Mouse (Mus musculus) liver, embryonic 11.5 days (tissue): ENCODE data around the gene Gm42957. TPM values are rescaled to one million over a fixed set of nuclear protein-coding genes. Genes with fewer than 3 reads are reported as not detected.
"Not testable (repeated sequence)": the region's sequence is repeated elsewhere in the genome, so short reads cannot be mapped to it uniquely, and the experiment has no call there.

ENCODE experiments used
- ATAC-seq: fragments of 200-750 bp; cut with Nextera tagmentation; replicated peaks from 2 replicates; pipeline ENCODE4 v1.8.0; 2017; ENCODE audit warnings: moderate number of reproducible peaks, mild to moderate bottlenecking, moderate TSS enrichment, moderate library complexity; ENCODE audit not compliant: low FRiP score
- DNase-seq: peaks from one replicate; pipeline ENCODE4 v3.0.0-alpha.2; 2017; ENCODE audit warnings: low spot score
- H3K27ac ChIP-seq: fragments of 300-500 bp; sonication (generic); 2 replicates; pipeline ENCODE4 v1.5.1; 2014; ENCODE audit warnings: mild to moderate bottlenecking, low read depth, low read length, control low read depth
- H3K27me3 ChIP-seq: fragments of 300-500 bp; sonication (generic); replicated peaks from 2 replicates; pipeline ENCODE4 v1.6.1; 2014; ENCODE audit warnings: low read length, mixed read lengths; ENCODE audit not compliant: control insufficient read depth, insufficient read depth
- H3K36me3 ChIP-seq: fragments of 300-500 bp; sonication (generic); 2 replicates; pipeline ENCODE4 v1.6.1; 2014; ENCODE audit warnings: mild to moderate bottlenecking, low read length, moderate library complexity, mixed read lengths; ENCODE audit not compliant: control insufficient read depth, insufficient read depth
- H3K4me1 ChIP-seq: fragments of 300-500 bp; sonication (generic); replicated peaks from 2 replicates; pipeline ENCODE4 v1.6.1; 2014; ENCODE audit warnings: low read length, mixed read lengths; ENCODE audit not compliant: control insufficient read depth, insufficient read depth
- H3K4me2 ChIP-seq: fragments of 300-500 bp; sonication (generic); 2 replicates; pipeline ENCODE4 v1.6.1; 2014; ENCODE audit warnings: mild to moderate bottlenecking, control low read depth, moderate library complexity
- H3K4me3 ChIP-seq: fragments of 300-500 bp; sonication (generic); 2 replicates; pipeline ENCODE4 v1.5.1; 2014; ENCODE audit warnings: low read depth, low read length, control low read depth
- H3K9ac ChIP-seq: fragments of 300-500 bp; sonication (generic); 2 replicates; pipeline ENCODE4 v1.6.1; 2014; ENCODE audit warnings: low read depth, low read length, control low read depth
- H3K9me3 ChIP-seq: fragments of 300-500 bp; sonication (generic); 2 replicates; pipeline ENCODE4 v1.6.1; 2016; ENCODE audit warnings: low read length, inconsistent platforms, mixed read lengths; ENCODE audit not compliant: control insufficient read depth
- WGBS: fragments of 180-500 bp; shearing (Covaris S2); extraction: QIAGEN DNeasy Blood & Tissue Kit; methylation state at CpG from one replicate; pipeline ENCODE4 v1.1.7; 2014; 5-methylcytosine and 5-hydroxymethylcytosine counted together
- polyA plus RNA-seq: library from polyadenylated mRNA; unstranded; fragments of >200 nt; fragmentation: Nextera tagmentation; extraction: Ambion mirVana; gene quantifications from 2 replicates; pipeline ENCODE4 v1.2.1, GENCODE M21; 2014

Gm42957 gene
- polyA plus RNA-seq, 1 experiment from 2014 or later = 0.14 TPM

- peaks cover 10% of the 10 kb centered on the region; the same call in 1 of the 2 replicates for H3K4me1 ChIP-seq
- H3K4me2 ChIP-seq = peak overlapping the region; percentile 92
- 76% methylated on average over 5 of the region's 5 CpGs for WGBS
- no peak overlapping the region for H3K27ac ChIP-seq
- ATAC-seq = no peak
- no peaks in the 10 kb centered on the region for H3K36me3 ChIP-seq
- H3K9ac ChIP-seq = no peak overlapping the region
- DNase-seq = no peak
- no peaks in the 10 kb centered on the region for H3K9me3 ChIP-seq
- H3K4me3 ChIP-seq = no peak overlapping the region
- peaks cover 14% of the 10 kb centered on the region for H3K27me3 ChIP-seq
These were observed 32.0 kb upstream of the Gm42957 start for GRCm38 (mm10) chr3:96603311-96603710.

GRCm38 (mm10) chr3:96606007-96606406 lies 29.3 kb upstream of the Gm42957 start:
- not testable (repeated sequence) for H3K27me3 ChIP-seq, H3K36me3 ChIP-seq, H3K4me3 ChIP-seq, H3K4me1 ChIP-seq, DNase-seq, H3K4me2 ChIP-seq, H3K27ac ChIP-seq, H3K9ac ChIP-seq, ATAC-seq, H3K9me3 ChIP-seq
- WGBS = 91% methylated on average over 3 of the region's 4 CpGs

DNA sequence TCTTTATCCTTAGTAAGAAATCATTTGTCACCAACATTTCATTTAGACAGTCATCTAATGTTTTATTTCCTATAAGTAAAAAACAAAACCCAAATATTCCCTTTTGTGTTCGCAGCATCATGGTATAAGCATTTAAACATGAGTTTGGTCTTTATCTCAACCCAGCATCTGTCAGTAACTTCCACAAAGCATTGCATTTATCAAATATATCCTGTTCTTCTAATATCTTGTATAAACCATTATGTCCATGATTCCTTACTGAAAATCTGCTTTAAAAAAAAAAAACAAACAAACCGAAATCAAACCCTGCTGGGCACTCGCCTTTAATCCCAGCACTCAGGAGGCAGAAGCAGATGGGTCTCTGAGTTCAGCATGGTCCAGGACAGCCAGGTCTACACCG lies 28.7 kb upstream of the Gm42957 start:
- Histone ChIP-seq H3K4me2 (no peak overlapping the region), H3K9ac (no peak overlapping the region), H3K27ac (no peak overlapping the region), H3K27me3 (no peaks in the 10 kb centered on the region), H3K4me3 (no peak overlapping the region), H3K9me3 (no peaks in the 10 kb centered on the region), H3K36me3 (no peaks in the 10 kb centered on the region), H3K4me1 (no peaks in the 10 kb centered on the region; the same call in 1 of the 2 replicates)
- no peak for DNase-seq
- ATAC-seq = no peak
- WGBS = 81% methylated on average over 4 of the region's 4 CpGs

- no peak overlapping the region for H3K27ac ChIP-seq
- H3K4me2 ChIP-seq = no peak overlapping the region
- H3K36me3 ChIP-seq = peaks cover 7% of the 10 kb centered on the region; the same call in 1 of the 2 replicates
- no peak overlapping the region for H3K9ac ChIP-seq
- DNase-seq = no peak
- H3K4me3 ChIP-seq = no peak overlapping the region
- WGBS = 94% methylated on average over 3 of the region's 3 CpGs
- no peaks in the 10 kb centered on the region for H3K9me3 ChIP-seq
- H3K27me3 ChIP-seq = no peaks in the 10 kb centered on the region
- ATAC-seq = no peak
- no peaks in the 10 kb centered on the region for H3K4me1 ChIP-seq
These were observed 17.3 kb upstream of the Gm42957 start for GRCm38 (mm10) chr3:96617941-96618340.

DNA sequence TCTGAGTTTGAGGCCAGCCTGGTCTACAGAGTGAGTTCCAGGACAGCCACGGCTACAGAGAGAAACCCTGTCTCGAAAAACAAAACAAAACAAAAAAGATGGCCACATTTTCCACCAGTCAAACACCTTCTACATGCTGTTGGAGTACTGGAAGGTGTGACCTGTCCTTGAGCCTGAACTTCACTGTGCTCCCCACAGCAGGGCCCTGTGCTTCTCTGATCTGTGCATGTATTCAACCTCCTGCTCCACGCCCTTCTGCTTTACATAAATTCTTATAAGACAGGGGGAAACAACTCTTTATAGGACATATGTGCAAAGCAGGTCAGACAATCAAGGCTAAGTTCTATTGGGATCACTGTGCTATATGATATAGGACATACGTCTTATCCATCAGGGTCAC lies 12.1 kb upstream of the Gm42957 start:
- DNase-seq = no peak
- Histone ChIP-seq H3K27me3 (no peaks in the 10 kb centered on the region), H3K4me3 (no peak overlapping the region), H3K9me3 (no peaks in the 10 kb centered on the region), H3K4me1 (no peaks in the 10 kb centered on the region), H3K27ac (no peak overlapping the region), H3K4me2 (no peak overlapping the region), H3K9ac (no peak overlapping the region), H3K36me3 (peaks cover 8% of the 10 kb centered on the region; the same call in 1 of the 2 replicates)
- 91% methylated on average over 4 of the region's 4 CpGs for WGBS
- ATAC-seq = no peak

DNA sequence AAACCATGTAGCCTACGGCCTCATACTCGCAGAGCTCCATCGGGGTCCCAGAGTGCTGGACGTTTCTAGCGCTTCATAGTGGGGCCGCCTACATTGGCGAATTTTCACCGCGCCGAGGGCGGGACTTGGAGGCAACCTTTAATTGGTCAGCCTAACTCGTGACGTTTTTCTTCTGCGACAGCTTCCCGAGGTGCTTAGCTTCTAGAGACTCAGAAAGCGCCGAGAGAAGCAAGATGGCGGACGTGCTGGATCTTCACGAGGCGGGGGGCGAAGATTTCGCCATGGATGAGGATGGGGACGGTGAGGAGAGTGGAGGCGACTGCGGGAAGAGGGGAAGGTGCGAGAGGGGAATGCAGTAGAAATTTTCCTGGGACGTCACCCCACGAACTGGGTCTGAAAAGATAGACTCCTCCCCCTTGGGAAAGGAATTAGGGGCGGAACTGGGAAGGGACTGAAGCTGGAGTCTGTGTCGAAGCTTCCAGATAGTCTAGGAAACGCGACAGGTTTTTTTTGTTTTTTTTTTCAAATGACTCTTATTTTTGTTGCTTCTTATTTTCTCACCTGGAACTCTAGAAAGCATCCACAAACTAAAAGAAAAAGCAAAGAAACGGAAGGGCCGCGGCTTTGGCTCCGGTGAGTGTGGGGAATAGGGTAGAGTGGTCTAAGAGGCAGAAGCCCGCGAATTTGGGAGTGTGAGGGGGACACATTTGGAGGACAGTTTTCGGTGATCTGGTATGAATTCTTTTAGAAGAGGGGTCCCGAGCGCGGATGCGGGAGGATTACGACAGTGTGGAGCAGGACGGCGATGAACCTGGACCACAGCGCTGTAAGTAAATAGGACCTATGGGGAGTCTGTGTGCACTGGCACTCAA lies 5.3 kb upstream of the Gm42957 start, which contains the start of gene Rbm8a:
TSS of gene Rbm8a (plus strand) at position 205 of the 872 bp plus-strand sequence.
- H3K4me1 ChIP-seq = peaks cover 11% of the 10 kb centered on the region
- H3K36me3 ChIP-seq = peaks cover 9% of the 10 kb centered on the region
- peak within 1 kb of the TSS; percentile 85 for H3K9ac ChIP-seq
- under 1% methylated on average over 48 of the region's 48 CpGs for WGBS
- no peaks in the 10 kb centered on the region for H3K9me3 ChIP-seq
- peak within 1 kb of the TSS; percentile 80 for H3K4me3 ChIP-seq
- peak within 1 kb of the TSS; percentile 76 for H3K4me2 ChIP-seq
- H3K27ac ChIP-seq = peak within 1 kb of the TSS; percentile 49; the same call in 1 of the 2 replicates
- ATAC-seq (peak; percentile 92), DNase-seq (peak; percentile 91)
- no peaks in the 10 kb centered on the region for H3K27me3 ChIP-seq

DNA sequence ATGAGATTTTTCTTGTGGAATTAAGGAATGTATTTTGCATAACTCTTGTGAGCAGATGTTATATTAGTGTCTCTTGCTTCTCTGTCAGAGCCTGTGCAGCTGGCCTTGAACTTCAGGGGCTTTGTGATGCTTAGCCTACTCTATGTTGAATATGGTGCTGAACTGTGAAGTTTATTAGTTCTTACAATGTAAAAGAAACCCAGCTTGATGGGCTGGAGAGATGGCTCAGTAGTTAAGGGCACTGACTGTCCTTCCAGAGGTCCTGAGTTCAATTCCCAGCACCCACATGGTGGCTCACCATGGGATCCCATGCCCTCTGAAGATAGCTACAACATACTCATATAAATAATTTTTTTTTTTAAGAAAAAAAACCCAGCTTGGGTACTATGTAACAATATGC lies 3.2 kb upstream of the Gm42957 start:
- H3K27ac ChIP-seq = no peak overlapping the region
- ATAC-seq (no peak), DNase-seq (no peak)
- no peak overlapping the region for H3K4me2 ChIP-seq
- H3K27me3 ChIP-seq = no peaks in the 10 kb centered on the region
- H3K36me3 ChIP-seq = peaks cover 9% of the 10 kb centered on the region
- H3K4me1 ChIP-seq = peaks cover 18% of the 10 kb centered on the region
- H3K4me3 ChIP-seq = no peak overlapping the region
- H3K9me3 ChIP-seq = no peaks in the 10 kb centered on the region
- H3K9ac ChIP-seq = no peak overlapping the region

GRCm38 (mm10) chr3:96634015-96634414 lies 1.3 kb upstream of the Gm42957 start:
- peaks cover 11% of the 10 kb centered on the region for H3K36me3 ChIP-seq
- ATAC-seq = no peak
- no peaks in the 10 kb centered on the region for H3K9me3 ChIP-seq
- H3K27me3 ChIP-seq = no peaks in the 10 kb centered on the region
- WGBS = 36% methylated on average over 1 of the region's 1 CpGs
- no peak overlapping the region for H3K27ac ChIP-seq
- DNase-seq = no peak
- no peak overlapping the region; the same call in 1 of the 2 replicates for H3K4me2 ChIP-seq
- no peak overlapping the region for H3K9ac ChIP-seq
- H3K4me3 ChIP-seq = no peak overlapping the region
- H3K4me1 ChIP-seq = peaks cover 18% of the 10 kb centered on the region

GRCm38 (mm10) chr3:96635906-96636305 lies 632 bp downstream of the Gm42957 start:
- 7% methylated on average over 15 of the region's 15 CpGs for WGBS
- peak overlapping the region; percentile 80 for H3K4me3 ChIP-seq
- peak overlapping the region; percentile 61 for H3K27ac ChIP-seq
- peaks cover 14% of the 10 kb centered on the region for H3K4me1 ChIP-seq
- DNase-seq = no peak
- peak overlapping the region; percentile 91 for H3K9ac ChIP-seq
- peaks cover 13% of the 10 kb centered on the region for H3K36me3 ChIP-seq
- H3K4me2 ChIP-seq = peak overlapping the region; percentile 85
- no peaks in the 10 kb centered on the region for H3K9me3 ChIP-seq
- peak; percentile 19; the same call in 1 of the 2 replicates for ATAC-seq
- H3K27me3 ChIP-seq = no peaks in the 10 kb centered on the region
